Mouse (Mus musculus): ENCODE measurements around the gene Ccl27a.

GRCm38 (mm10) chr4:41762099-41762687 lies 11.9 kb downstream of the Ccl27a start:
- no peak for TF ChIP-seq POLR2A (IDR thresholded peaks at IDR 0.05; ENCODE audit: extremely low read depth, insufficient read depth, low read length)
- no peak for TF ChIP-seq CTCF (IDR thresholded peaks at IDR 0.05; ENCODE audit: extremely low read depth, insufficient read depth, low read length)
